Mouse (Mus musculus): ENCODE data around the gene Cnnm1.
"Not testable (repeated sequence)": the region's sequence is repeated elsewhere in the genome, so short reads cannot be mapped to it uniquely, and the experiment has no call there.

Cnnm1 gene

DNA sequence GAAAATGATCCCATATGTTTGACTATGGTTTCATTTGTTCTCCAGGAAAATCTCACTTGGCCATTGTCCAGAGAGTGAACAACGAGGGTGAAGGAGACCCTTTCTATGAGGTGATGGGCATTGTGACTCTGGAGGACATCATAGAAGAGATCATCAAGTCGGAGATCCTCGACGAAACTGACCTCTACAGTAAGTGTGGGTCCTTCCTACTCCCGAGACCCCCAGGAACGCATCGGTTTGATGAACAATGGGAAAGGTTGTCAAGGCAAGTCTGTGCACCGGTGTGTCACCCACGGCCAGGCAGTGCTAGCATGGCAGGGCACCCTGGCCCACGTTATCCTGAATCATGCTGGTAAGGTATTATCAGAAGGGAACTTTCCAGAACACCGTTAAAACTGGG lies 24.8 kb downstream of the Cnnm1 start:
- no peak for DNase-seq (ENCODE audit: low read depth, low spot score)

DNA sequence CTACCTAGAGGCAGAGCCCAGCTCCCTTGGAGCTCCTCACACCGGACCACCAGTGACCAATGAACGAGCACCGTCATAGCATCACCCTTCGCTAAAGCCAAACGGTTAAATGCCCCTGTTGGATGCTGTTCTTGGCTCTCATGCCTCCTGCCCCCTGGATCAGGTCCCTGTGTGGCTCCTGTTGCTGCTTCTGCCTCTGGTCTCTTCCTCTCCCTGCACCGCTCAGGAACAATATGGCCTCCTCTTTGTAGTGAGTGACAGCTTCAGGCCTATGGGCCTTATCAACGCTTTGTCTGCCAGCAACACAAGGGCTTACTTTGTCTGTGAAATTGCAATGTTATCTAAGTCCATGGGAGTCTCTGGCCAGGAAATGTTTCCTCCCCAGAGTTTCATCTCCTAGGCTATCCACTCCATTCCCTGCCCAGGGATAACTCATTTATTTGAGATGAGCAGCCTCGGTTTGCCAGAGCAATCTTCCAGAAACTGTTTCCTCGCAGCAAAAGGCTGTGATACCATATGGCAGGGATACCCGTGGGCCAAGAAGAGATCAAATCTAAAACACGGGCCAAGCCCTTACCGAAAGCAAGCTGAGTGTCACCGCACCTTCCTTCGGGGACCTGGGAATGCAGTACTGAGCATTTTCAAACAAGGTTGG lies 25.5 kb downstream of the Cnnm1 start:
- DNase-seq (ENCODE audit: low read depth, low spot score): peak; percentile 97

DNA sequence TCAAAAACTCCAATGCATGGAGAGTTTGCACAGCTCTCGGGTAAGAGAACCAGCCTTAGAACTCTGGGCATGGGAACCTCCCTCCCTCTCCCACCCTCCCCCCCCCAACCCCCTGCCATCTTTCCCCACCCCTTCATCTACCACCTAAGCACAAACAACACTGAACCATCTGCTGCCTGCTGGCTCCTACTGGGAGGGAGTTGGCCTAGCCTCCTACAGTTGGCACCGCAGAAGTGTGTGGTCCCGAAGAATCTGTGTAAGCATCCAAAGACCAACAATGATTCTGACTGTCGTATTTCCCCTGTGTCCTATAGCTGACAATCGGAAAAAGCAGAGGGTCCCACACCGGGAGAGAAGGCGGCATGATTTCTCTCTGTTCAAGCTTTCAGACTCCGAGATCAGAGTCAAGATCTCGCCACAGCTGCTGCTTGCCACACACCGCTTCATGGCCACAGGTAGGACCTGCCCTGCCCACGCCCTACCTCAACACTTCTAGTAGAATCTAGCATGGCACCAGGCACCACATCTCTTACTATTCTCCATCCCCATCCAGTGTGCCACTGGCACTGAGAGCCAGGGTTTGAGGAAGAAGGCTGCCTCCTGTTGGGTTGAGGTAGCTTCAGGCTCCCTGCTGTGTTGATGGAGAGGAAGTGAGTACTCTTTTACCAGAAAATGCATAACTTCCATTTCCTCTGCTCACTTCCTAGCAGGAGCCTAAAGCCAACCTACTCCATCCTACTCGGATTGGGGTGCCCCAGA lies 27.9 kb downstream of the Cnnm1 start:
- DNase-seq (ENCODE audit: low read depth, low spot score): peak; percentile 96

DNA sequence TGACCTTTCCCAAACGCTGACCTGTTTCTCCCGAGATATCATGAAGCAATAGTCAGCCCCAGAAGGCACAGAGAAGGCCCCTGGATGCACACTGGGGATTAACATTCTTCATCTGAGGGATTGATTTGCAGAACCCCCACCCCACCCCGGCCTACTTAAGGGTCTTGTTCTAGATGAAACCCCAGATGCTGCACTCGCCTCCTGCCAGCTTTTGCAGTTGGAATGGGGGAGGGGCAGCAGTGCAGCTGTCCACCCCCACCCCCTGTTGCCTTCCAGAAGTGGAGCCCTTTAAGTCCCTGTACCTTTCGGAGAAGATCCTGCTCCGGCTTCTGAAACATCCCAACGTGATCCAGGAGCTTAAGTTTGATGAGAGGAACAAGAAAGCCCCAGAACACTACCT lies 29.1 kb downstream of the Cnnm1 start:
- no peak for DNase-seq (ENCODE audit: low read depth, low spot score)

DNA sequence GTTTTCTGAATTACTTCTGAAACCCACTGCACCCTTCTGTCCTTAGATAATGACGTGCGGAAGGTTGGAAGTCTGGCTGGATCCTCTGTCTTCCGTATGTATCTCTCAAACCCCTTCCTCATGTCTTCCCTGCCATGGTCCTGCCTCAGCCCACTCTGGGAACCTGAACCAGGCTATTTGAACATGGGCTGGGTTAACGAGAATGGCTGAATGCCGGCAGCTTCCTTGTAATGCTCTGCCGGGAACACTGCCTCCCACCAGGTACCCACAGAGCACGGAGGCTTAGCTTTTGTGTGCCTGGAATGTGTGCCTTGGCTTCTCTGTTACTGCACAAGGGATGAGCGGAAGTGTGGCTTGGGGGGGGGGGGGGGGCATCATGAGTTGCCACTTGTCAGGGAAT lies 32.1 kb downstream of the Cnnm1 start:
- DNase-seq (ENCODE audit: low read depth, low spot score): no peak

DNA sequence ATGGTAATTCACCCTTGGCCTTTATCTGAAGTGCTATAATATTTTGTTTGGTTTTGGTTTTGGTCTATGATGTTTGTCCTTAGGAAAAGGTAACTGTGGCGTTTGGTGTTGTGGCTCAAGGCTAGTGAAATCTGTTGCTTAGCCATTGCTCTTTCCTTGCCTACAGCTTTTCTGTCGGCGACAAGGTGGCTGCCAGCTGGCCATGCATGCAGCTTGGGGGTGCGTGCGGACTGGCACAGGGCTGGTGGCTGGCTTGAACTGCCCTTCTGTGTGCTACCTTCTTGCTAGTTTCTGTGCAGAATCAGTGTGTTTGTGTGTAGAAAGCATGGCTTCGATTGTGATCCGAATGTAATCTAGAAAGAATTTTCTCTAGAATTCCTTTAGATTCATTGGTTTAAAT lies 32.5 kb downstream of the Cnnm1 start:
- DNase-seq (ENCODE audit: low read depth, low spot score): peak; percentile 91

DNA sequence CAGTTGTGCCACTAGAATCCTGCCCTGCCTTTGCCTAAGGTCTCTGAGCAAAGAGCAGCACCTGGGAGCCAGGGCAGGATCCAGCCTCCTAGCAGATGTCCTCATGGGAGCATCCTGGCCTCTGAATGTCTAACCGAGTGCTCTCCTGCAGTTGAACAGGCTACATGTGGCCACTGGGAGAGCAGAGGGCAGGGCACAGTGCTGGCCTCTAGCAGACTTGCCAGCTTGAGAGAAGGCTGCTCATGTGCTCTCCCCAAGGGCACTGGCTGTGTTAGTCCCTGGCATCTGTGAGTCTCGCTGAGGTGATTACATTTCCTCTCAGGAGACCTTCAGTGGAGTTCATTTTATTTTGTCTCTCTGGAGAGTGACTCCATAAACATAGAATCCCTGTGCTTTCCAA lies 35.4 kb downstream of the Cnnm1 start:
- DNase-seq (ENCODE audit: low read depth, low spot score): peak; percentile 59

DNA sequence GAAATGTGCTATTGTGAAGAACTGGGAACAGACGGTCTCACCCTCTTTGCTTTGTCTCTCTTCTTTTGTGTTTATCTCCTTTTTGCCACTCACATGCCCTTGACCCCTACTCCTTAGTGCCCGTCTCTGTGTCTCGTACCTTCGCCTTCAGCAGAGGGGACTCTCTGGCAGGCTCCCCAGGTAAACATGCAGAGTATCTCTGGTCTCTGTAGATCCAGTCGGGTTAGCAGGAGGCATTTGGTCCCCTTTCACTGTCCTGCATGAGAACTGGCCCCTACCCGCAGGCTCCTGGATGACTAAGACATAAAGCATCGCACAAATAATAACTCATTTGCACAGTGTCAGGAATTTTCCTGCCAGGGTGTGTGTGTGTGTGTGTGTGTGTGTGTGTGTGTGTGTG lies 35.8 kb downstream of the Cnnm1 start:
- no peak for DNase-seq (ENCODE audit: low read depth, low spot score)

DNA sequence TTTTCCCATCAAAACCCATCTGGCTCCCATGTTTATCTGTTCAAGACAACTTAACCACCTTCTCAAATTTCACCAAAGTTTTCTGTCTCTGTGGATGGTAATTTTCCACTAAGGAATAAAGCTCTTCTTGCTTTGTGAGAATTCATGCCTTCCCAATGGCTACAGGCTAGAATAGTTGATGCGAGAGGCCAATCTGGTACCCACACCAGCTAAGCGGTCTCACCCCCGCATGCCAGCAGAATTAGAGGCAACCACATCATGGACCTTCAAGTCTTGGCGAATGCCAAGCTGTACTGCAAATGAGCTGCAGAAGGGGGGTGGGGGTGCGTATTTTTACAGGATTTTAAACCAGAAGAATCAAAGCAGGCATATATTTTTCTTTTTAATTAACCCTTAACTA lies 37.2 kb downstream of the Cnnm1 start:
- DNase-seq (ENCODE audit: low read depth, low spot score): no peak

DNA sequence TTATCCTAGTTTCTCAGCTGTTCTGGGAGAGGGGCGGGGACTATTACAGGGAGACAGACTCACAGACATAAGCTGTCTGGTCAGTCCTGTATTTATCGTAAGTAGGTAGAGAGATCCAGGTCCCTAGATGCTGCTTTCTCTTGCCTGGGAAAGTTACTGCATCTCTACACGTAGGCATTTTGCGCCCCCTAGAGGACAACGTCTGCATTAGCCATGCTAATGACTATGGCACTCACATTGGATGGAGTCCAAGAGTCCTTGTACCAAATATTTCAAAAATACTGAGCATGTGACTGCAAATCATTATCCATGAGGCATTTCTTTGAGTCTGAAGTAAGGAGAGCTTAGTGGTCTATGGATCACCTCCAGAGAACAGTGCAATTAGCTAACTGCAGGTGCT lies 38.7 kb downstream of the Cnnm1 start:
- peak; percentile 93 for DNase-seq (ENCODE audit: low read depth, low spot score)

DNA sequence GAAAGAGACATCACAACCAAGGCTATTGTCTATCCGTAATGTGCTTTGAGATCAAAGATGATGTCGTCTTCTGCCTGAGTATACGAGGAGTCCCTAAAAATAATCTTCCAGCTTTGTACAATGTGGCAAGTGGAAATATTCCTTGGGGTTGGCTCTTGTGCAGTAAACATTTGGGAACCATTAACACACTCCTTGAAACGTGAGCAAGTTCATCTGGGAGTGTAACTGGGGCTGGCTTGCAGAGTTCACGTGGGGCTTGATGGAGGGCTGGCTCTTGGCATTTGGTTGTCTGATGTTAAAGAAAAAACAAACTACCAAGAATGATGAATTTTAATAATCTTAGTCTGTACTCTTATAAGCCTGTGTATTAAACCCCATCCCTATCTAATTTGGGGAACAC lies 39.2 kb downstream of the Cnnm1 start:
- DNase-seq (ENCODE audit: low read depth, low spot score): no peak

DNA sequence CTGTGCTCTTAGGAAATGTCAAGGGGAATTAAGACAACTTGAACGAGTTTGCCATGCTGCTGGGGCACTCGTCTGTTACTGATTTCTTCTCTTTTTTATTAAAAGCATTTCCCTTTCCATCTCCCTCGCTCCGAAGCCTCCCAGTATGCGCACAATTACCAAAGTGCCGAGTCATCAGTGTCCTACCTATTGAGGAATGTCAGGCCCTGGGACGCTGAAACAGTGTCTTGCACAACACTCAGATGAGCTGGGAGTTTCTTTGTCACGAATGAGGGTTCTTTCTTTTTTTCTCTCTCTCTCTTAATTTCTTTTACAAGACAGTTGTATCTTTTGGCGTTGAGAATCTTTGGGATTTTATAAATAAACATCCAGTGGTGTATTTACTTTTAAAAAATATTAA lies 40.3 kb downstream of the Cnnm1 start:
- DNase-seq (ENCODE audit: low read depth, low spot score): no peak

DNA sequence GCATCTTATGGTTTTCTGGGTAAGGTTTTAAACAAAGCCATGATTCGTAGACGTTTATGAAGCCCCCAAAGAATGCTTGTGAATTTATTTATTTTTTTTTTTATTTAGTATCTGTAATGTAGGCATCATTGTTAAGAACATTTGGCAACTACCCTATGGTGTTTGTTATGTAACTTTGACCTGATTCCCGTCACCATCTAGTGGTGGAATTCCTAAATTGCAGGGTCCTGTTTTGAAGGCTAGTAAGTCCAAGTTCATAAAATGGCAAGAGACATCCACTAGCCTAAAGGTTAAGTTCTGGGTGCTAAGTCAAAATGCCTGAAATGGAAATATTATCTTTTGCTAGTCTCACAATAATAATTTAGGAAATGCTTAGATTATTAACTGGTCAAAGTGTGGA lies 47.2 kb downstream of the Cnnm1 start:
- DNase-seq (ENCODE audit: low read depth, low spot score): peak; percentile 88

DNA sequence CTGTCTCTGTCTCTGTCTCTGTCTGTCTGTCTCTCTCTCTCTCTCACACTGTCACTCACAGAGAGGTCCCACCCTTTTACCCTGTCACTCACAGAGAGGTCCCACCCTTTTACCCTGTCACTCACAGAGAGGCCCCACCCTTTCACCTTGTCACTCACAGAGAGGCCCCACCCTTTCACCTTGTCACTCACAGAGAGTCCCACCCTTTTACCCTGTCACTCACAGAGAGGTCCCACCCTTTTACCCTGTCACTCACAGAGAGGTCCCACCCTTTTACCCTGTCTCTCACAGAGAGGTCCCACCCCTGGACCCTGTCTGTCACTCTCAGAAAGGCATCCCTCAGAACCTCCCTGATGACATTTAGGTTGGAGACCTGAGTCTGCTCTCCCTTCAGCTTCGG lies 53.1 kb downstream of the Cnnm1 start:
- not testable (repeated sequence) for DNase-seq (ENCODE audit: low read depth, low spot score)

DNA sequence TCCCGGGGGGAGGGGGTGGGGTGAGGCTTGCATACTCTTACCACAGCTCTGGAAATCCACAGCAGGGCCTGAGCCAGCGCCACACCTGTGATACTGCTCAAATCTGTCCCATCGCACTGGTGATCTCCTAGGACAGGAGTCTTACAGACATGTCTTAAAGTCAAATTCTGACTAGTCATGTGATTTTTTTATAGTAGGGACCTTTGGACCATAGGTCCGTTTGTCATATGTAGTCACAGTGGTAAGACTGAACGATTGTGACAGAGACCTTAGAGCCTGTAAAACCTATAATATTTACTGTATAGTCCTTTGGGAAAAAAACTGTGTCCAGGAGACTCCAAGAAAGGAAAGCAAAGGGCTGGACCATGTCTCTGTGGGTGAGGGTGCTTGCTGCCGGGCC lies 53.6 kb downstream of the Cnnm1 start:
- no peak for DNase-seq (ENCODE audit: low read depth, low spot score)

DNA sequence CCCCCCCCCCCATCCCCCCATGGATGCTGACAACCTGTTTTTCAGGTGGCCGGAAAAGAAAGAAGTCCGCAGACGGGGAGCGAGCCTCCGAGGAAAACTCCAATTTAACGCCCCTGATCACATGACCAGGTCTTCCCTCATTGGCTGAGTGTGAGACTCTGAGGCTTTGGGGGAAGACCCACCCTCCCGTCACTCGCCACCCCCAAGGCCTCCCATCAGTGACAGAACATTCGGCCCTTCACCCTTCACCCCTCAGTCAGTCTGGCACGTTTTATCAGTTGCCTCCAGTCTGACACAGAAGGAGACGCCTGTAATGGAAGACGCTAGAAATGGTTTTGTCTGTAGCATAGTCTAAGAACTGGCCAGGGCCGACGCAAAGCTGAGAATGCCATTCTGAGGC lies 54.7 kb downstream of the Cnnm1 start:
- DNase-seq (ENCODE audit: low read depth, low spot score): no peak

DNA sequence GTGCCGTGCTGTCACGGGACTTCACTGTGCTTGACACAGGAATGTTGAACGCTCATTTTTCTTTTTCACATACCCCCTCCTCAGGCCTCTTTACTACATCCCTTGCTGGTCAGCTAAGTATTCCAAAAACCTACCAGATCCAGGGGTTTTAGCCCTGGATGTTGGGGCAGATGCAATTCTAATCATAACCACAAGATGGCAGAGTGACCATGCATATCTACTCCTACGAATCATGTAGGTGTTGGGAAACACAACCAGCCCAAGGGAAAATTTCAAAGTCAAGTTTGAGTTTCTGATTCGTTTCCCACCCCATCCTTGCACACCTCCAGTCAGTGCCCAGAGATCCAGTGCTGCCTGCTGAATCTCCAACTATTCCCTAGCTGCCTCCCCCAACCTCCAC lies 55.6 kb downstream of the Cnnm1 start:
- peak; percentile 83 for DNase-seq (ENCODE audit: low read depth, low spot score)

DNA sequence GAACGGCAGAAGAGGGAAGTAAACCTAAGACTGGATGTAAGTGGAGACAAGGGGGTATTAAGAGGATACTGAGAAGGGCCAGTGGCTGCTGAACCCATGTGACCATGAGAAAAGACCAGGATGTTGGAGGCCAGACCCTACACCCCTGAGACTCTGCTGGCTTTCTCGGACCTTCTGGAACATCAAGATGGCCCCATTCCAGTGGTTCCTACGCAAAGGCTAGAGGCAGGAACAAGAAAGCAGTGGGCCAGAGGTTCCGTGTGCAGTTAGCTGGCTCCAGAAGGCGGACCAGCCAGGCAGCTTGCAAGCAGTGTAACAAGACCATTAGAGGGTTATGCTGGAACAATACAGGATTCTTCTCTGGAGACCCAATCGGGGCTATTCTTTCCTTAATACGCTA lies 57.2 kb downstream of the Cnnm1 start:
- DNase-seq (ENCODE audit: low read depth, low spot score): no peak

DNA sequence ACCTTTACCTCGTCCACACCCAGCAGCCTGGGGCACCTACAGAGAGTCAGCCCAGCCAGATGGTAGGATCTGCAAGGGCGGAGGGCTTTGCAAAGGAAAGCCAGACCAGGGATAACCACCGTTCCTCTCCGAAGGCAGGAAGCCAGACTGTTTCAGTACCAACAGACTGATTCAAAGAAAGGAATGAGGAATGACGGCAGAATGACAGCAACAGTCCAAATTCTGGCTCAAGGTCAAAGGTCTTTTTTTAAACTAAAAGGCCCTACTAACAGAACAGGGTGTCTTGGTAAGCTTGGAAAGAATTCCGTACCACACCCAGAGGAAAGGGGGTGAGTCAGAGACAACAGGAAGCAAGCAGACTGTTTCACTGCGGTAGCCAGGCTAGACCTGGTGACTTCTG lies 58.6 kb downstream of the Cnnm1 start:
- DNase-seq (ENCODE audit: low read depth, low spot score): no peak

DNA sequence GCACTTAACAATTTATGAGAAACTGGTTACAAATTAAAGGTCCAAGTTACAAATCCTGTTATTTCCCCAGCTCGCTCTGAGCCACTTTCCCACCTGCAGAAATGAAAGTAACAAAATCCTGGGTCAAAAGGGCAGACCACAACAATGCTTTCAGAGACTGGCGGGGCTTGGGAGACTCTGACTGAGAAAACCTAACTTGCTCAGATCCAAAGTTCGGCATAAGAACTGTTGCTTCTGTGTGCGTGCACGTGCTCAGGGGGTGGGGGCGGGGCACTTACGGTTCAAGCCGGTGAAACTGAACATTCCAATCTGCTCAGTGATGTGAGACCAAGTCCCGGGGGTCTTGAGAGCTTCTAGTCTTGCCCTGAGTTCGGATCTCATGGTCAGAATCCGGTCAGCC lies 62.4 kb downstream of the Cnnm1 start:
- DNase-seq (ENCODE audit: low read depth, low spot score): no peak

DNA sequence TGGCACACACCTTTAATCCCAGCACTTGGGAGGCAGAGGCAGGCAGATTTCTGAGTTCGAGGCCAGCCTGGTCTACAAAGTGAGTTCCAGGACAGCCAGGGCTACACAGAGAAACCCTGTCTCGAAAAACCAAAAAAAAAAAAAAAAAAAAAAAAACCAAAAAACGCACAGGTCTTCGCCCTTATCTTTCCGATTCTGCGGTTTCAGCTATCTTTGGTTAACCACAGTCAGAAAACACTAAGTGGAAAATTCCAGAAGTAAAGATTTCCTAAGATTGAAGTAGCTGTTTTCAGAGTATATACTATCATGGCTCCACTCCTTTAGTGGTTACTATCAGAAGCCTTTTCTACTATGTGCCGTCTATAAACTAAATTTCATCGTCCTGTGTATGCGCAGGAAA lies 63.4 kb downstream of the Cnnm1 start:
- DNase-seq (ENCODE audit: low read depth, low spot score): not testable (repeated sequence)

DNA sequence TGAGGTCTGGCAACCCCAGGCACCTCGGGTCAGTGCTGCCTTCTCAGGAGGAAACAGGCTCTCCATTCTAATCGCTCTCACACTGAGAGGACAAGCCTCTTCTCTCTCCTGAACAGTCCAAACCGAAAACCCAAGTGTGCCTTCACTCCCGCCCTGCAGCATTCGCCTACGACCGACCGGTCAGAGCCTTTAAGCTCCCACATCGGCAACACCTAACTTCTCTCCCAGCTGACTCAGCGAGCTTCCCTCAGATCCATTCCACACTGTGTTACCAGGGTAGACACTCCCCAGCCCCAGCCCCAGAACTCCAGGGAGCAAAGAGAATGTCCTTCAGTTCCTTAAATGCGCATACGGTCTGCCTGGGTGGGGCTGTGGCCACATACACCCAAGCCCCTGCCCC lies 65.2 kb downstream of the Cnnm1 start:
- no peak for DNase-seq (ENCODE audit: low read depth, low spot score)

DNA sequence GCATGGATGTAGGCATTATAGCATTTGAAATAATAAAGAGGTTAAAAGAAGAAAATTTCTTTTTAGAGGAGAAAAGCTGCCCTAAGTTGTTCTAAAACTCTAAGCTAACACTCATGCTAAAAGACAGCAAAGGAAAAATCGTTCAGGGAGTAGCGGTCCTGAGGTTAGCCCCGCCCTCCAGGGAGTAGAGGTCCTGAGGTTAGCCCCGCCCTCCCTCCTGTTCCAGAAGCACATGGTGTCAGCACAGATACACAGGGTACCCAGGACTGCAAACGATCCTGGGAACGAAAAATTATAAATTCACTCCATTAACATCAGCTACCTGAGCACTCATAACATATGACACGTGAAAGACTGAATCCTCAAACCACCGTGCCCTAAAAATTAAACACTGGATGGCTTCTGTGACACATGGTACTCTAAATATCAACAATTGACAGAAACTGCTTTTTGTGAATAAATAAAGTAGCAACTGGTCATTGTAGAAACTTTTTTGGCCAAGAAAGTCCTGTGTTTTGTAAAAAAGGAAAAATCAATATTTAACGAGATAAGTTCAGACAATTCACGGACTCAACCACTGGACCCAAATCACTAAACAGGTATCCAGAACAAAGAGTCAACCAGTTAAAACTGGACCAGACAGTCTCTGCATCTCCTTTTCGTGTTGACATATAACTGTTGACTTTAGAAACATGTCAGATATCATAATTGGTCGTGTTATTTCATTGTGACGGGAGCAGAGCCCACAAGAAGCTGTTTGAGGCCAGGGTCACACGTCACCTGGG lies 70.4 kb downstream of the Cnnm1 start:
- DNase-seq (ENCODE audit: low read depth, low spot score): no peak
